Mouse (Mus musculus) left cerebral cortex, postnatal 4 days (tissue): Measurements from ENCODE around the gene Arg1. TPM values are rescaled to one million over a fixed set of nuclear protein-coding genes. Genes with fewer than 3 reads are reported as not detected.

Experiments used
- DNase-seq: peaks from one replicate; pipeline ENCODE4 v3.0.0-alpha.2; 2022
- intact Hi-C: fragments of 180-260 bp; cut with DNase I; formaldehyde crosslinking; loops from one replicate; pipeline ENCODE4 v1.15.1; 2025
- microRNA-seq: library from miRNA; unstranded; fragments of <30 nt; microRNA quantifications from one replicate; pipeline ENCODE4 v1.2.0, GENCODE M21; 2022
- total RNA-seq, 2 experiments: library from RNA; stranded (reverse); gene quantifications; 2 replicates each; pipeline ENCODE4 v1.2.3; 2021

Gene Arg1
- total RNA-seq, 2 experiments from 2014 or later = not detected

- intact Hi-C loops = no loop called here
- DNase-seq = no peak
Observed at GRCm38 (mm10) chr10:24915486-24915885, 11.8 kb downstream of the Arg1 start.

GRCm38 (mm10) chr10:24912576-24912975 lies 14.7 kb downstream of the Arg1 start:
- no peak for DNase-seq
- intact Hi-C loops = no loop called here

GRCm38 (mm10) chr10:24911199-24911598 lies 16.1 kb downstream of the Arg1 start:
- intact Hi-C loops = no loop called here

GRCm38 (mm10) chr10:24905627-24906026 lies 21.7 kb downstream of the Arg1 start:
- DNase-seq = no peak
- intact Hi-C loops = loop anchor here (5.0 kb wide), 1 partner anchor 33 kb away; no protein-coding TSS in a partner anchor

More at GRCm38 (mm10) chr10:24911199-24911598, 16.1 kb downstream of the Arg1 start:
- no peak for DNase-seq

- peak; percentile 23 for DNase-seq
- intact Hi-C loops = no loop called here
Observed at GRCm38 (mm10) chr10:24895927-24896326, 31.4 kb downstream of the Arg1 start.

GRCm38 (mm10) chr10:24888343-24888742 lies 38.9 kb downstream of the Arg1 start:
- DNase-seq = no peak
- intact Hi-C loops = no loop called here

GRCm38 (mm10) chr10:24886008-24886407 lies 41.3 kb downstream of the Arg1 start:
- intact Hi-C loops = no loop called here
- DNase-seq = peak; percentile 8

- no peak for DNase-seq
- intact Hi-C loops = loop anchor here (5.0 kb wide), 1 partner anchor 34 kb away; no protein-coding TSS in a partner anchor
Observed at GRCm38 (mm10) chr10:24873624-24874023, 53.7 kb downstream of the Arg1 start.

- DNase-seq = peak; percentile 97
- intact Hi-C loops = loop anchor here (5.0 kb wide), 1 partner anchor 37 kb away; no protein-coding TSS in a partner anchor
Observed at GRCm38 (mm10) chr10:24869760-24870290, 57.5 kb downstream of the Arg1 start, which contains the start of gene Med23. TSS of gene Med23 (plus strand) at chr10:24869986.

Small RNA genes lying within 50 kb of the gene (microRNA-seq; reads per million reads assigned to microRNA genes)
- gene Mir6905 = not detected

Other genes starting within 250 kb of the Arg1 start
- gene Enpp1, start 215.3 kb downstream of the Arg1 start, total RNA-seq = 1 to 10 TPM; 4.2 to 4.8 TPM
- gene Enpp3, start 84.7 kb downstream of the Arg1 start, total RNA-seq = 1 to 10 TPM in 1 of 2 experiments, under 1 TPM in 1; 0.97 to 1.8 TPM
- gene Med23, start 57.5 kb downstream of the Arg1 start, total RNA-seq = 10 to 100 TPM; 36.6 to 43.1 TPM